ENCODE assay signal across 18 mouse cellular contexts in genomic region chr16:31240569-31240968, GRCm38 (mm10).
"Had no signal": no experiment of that assay in that cellular context is flagged by ENCODE, and none has a peak within 500 bp of the region (broad histone marks: within the 10 kb centered on the region; RNA-seq: fewer than 3 reads in every experiment).

No protein-coding gene starts in this region.

- H3K27ac ChIP-seq: midbrain, embryonic 10.5 days; midbrain, embryonic 13.5 days; neural tube, embryonic 13.5 days; neural tube, embryonic 15.5 days had no signal

- ATAC-seq: midbrain, embryonic 13.5 days; midbrain, embryonic 16.5 days had no signal

- H3K9me3 ChIP-seq: midbrain, embryonic 10.5 days; midbrain, embryonic 13.5 days; neural tube, embryonic 13.5 days; neural tube, embryonic 15.5 days had no signal

- H3K27me3 ChIP-seq: midbrain, embryonic 13.5 days; neural tube, embryonic 13.5 days; neural tube, embryonic 15.5 days had no signal

- H3K36me3 ChIP-seq: midbrain, embryonic 10.5 days; midbrain, embryonic 13.5 days; neural tube, embryonic 13.5 days; neural tube, embryonic 15.5 days had no signal

- DNase-seq: lung, adult 18-20 months; lung, embryonic 14.5 days; lung, postnatal 10 days; lung, postnatal 4 days; retina, postnatal 1 day; right cerebral cortex, adult 18-20 months; right cerebral cortex, postnatal 25 days; right cerebral cortex, postnatal 4 days; spleen, adult 18-20 months; thymus, adult 2 months; thymus, postnatal 25 days; thymus, postnatal 4 days had no signal

- H3K9ac ChIP-seq: lung, embryonic 14.5 days; midbrain, embryonic 13.5 days; neural tube, embryonic 13.5 days; neural tube, embryonic 15.5 days had no signal

- H3K4me2 ChIP-seq: lung, embryonic 14.5 days; midbrain, embryonic 13.5 days; neural tube, embryonic 13.5 days; neural tube, embryonic 15.5 days had no signal

- H3K4me3 ChIP-seq: midbrain, embryonic 10.5 days; midbrain, embryonic 13.5 days; myocyte; neural tube, embryonic 13.5 days; neural tube, embryonic 15.5 days had no signal
